Mouse (Mus musculus) CH12.LX (cell line): ENCODE results near the gene Cep78.

ENCODE experiments used
- CTCF ChIP-seq, 2 experiments: IDR thresholded peaks in 1 of 2; conservative IDR thresholded peaks in 1 of 2; 2 replicates each; pipeline ENCODE4 v1.5.1; 2011 to 2012; ENCODE audit warnings: low read depth in 2 of 2, low read length in 2 of 2, improper control_type of control experiment in 1 of 2, inconsistent platforms in 1 of 2, mild to moderate bottlenecking in 1 of 2, moderate library complexity in 1 of 2
- POLR2A ChIP-seq: IDR thresholded peaks from 2 replicates; pipeline ENCODE4 v1.6.1; 2011; ENCODE audit warnings: low read depth, mild to moderate bottlenecking, improper control_type of control experiment, low read length

- TF ChIP-seq CTCF (conservative IDR thresholded peaks at IDR 0.05 in 1 of 2, IDR thresholded peaks at IDR 0.05 in 1 of 2; ENCODE audit: low read depth in 2 of 2, low read length in 2 of 2) (no peak), POLR2A (no peak)
Observed at GRCm38 (mm10) chr19:16022178-16022577, 37.4 kb upstream of the Cep78 start.
